Mouse (Mus musculus) liver, adult 2 months (tissue): ENCODE data around the gene Dpep3.
"Not testable (repeated sequence)": the region's sequence is repeated elsewhere in the genome, so short reads cannot be mapped to it uniquely, and the experiment has no call there.

Source experiments
- CTCF ChIP-seq: fragments of 200-500 bp; IDR thresholded peaks from 2 replicates; pipeline ENCODE4 v1.5.1; 2011; ENCODE audit warnings: low read depth, low read length, control low read depth
- POLR2A ChIP-seq: fragments of 200-500 bp; IDR thresholded peaks from 2 replicates; pipeline ENCODE4 v1.6.1; 2011; ENCODE audit warnings: low read length, control low read depth; ENCODE audit not compliant: insufficient read depth; ENCODE audit errors: extremely low read depth

DNA sequence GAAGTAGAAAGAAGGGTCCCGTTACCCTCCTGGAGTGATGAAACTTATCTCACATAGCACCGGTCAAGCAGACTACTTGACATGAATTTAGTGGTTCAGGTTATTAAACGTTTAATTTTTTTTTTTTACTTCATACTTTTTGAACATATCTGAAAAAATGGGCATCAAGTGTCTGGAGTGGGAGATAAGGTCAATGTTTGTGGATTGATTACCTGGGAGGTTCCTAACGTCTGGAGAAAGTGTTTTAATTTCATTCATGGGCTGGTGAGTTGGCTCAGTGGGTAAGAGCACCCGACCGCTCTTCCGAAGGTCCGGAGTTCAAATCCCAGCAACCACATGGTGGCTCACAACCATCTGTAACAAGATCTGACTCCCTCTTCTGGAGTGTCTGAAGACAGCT is 33.0 kb upstream of the Dpep3 start:
- not testable (repeated sequence) for TF ChIP-seq POLR2A, CTCF
